Mouse (Mus musculus) adrenal gland, postnatal 10 days (tissue): ENCODE measurements around the gene Myo3b. TPM values are rescaled to one million over a fixed set of nuclear protein-coding genes. Genes with fewer than 3 reads are reported as not detected.

Experiments used
- DNase-seq: peaks from one replicate; pipeline ENCODE4 v3.0.0; 2021; ENCODE audit warnings: mixed read lengths
- total RNA-seq, 2 experiments: library from RNA; stranded (reverse); gene quantifications; 2 replicates each; pipeline ENCODE4 v1.2.3; 2021

Myo3b gene
- total RNA-seq, 2 experiments from 2014 or later = not detected

- no peak for DNase-seq
Observed at GRCm38 (mm10) chr2:70065729-70066300, 26.9 kb downstream of the Myo3b start.

- DNase-seq = no peak
Observed at GRCm38 (mm10) chr2:70066338-70067022, 27.6 kb downstream of the Myo3b start.

GRCm38 (mm10) chr2:70069861-70070260 lies 30.9 kb downstream of the Myo3b start:
- DNase-seq = no peak

- DNase-seq = no peak
Observed at GRCm38 (mm10) chr2:70083444-70084020, 44.6 kb downstream of the Myo3b start.

GRCm38 (mm10) chr2:70091261-70091660 lies 52.3 kb downstream of the Myo3b start:
- no peak for DNase-seq

GRCm38 (mm10) chr2:70091801-70092522 lies 53.0 kb downstream of the Myo3b start:
- DNase-seq = no peak

- no peak for DNase-seq
Observed at GRCm38 (mm10) chr2:70092665-70093064, 53.7 kb downstream of the Myo3b start.

GRCm38 (mm10) chr2:70094446-70094845 lies 55.5 kb downstream of the Myo3b start:
- DNase-seq = no peak

- no peak for DNase-seq
Observed at GRCm38 (mm10) chr2:70097229-70098095, 58.5 kb downstream of the Myo3b start.

- DNase-seq = no peak
Observed at GRCm38 (mm10) chr2:70099459-70099858, 60.5 kb downstream of the Myo3b start.

- no peak for DNase-seq
Observed at GRCm38 (mm10) chr2:70105286-70106030, 66.5 kb downstream of the Myo3b start.

- DNase-seq = peak; percentile 61
Observed at GRCm38 (mm10) chr2:70109010-70109409, 70.1 kb downstream of the Myo3b start.

- DNase-seq = peak; percentile 28
Observed at GRCm38 (mm10) chr2:70113798-70114782, 75.2 kb downstream of the Myo3b start.

- no peak for DNase-seq
Observed at GRCm38 (mm10) chr2:70118376-70119264, 79.7 kb downstream of the Myo3b start.

- DNase-seq = no peak
Observed at GRCm38 (mm10) chr2:70119265-70119663, 80.3 kb downstream of the Myo3b start.

GRCm38 (mm10) chr2:70126330-70126729 lies 87.4 kb downstream of the Myo3b start:
- DNase-seq = no peak

GRCm38 (mm10) chr2:70126783-70127182 lies 87.9 kb downstream of the Myo3b start:
- DNase-seq = peak; percentile 85

- DNase-seq = no peak
Observed at GRCm38 (mm10) chr2:70127351-70128148, 88.6 kb downstream of the Myo3b start.
